Mouse (Mus musculus): ENCODE results near the gene Akr1b3. TPM values are rescaled to one million over a fixed set of nuclear protein-coding genes. Genes with fewer than 3 reads are reported as not detected.

The Akr1b3 gene
- polyA plus RNA-seq, 1 experiment from 2014 or later = 242 TPM

DNA sequence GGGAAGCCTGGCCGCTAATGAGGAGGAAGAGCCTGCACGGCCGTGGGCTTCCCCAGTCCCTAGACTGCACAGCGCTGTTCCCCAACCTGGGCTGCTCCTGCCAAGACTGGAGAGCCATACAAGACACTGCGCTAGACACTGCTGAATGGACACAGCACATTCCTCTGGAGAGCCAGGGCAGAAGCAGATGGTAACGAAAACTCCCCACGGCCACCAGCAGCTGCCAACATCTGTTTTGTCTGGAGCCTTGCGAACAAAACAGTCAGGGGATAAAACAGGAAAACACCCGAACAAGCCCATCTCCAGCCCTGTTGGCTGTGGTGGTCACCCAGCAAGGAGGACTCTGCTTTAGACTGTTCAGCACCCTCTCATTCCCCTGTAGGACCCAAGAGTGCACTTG, 3.9 kb downstream of the Akr1b3 start:
- Histone ChIP-seq H3K27ac (replicated peaks) (no peak overlapping the region), H3K36me3 (replicated peaks) (peaks cover 57% of the 10 kb centered on the region), H3K4me1 (peaks cover 22% of the 10 kb centered on the region), H3K4me3 (no peak overlapping the region), H3K27me3 (replicated peaks; ENCODE audit: low read depth, poor library complexity, severe bottlenecking) (peaks cover 3% of the 10 kb centered on the region; the same call in 1 of the 2 replicates), H3K9me3 (no peaks in the 10 kb centered on the region)
- DNase-seq (ENCODE audit: low spot score) = no peak
- 83% methylated on average over 9 of the region's 9 CpGs for WGBS

DNA sequence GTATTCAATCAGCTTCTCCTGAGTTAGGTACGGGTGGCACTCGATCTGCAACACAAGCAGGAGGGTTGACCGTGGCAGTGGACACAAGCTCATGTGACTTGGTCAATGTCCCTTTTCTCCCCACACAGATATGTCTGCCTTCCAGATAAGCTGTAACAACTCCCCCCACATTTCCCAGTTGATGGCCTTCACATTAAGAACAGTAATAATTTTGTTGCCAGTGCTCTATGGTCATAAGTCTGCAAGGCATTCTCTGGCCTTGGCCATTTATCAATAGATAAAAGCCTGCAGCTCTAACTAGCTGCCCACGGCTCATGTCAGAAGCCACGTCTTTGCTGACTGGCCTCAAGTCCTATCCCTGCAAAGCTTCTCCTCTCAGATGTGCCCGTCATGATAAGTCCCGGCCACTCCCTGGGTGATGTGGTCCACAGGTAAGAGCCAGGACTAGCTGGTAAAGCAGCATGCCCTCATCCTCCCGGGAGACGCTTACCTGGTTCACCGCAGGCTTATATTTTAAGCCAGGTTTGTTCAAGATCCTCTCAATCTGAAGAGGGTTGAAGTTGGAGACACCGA, 7.2 kb downstream of the Akr1b3 start:
- H3K4me3 ChIP-seq = no peak overlapping the region
- no peaks in the 10 kb centered on the region for H3K27me3 ChIP-seq (replicated peaks; ENCODE audit: low read depth, poor library complexity, severe bottlenecking)
- peaks cover 2% of the 10 kb centered on the region; the same call in 1 of the 2 replicates for H3K4me1 ChIP-seq
- no peak for DNase-seq (ENCODE audit: low spot score)
- H3K27ac ChIP-seq (replicated peaks) = no peak overlapping the region
- WGBS = 94% methylated on average over 11 of the region's 11 CpGs
- H3K9me3 ChIP-seq = no peaks in the 10 kb centered on the region
- H3K36me3 ChIP-seq (replicated peaks) = peaks cover 90% of the 10 kb centered on the region

DNA sequence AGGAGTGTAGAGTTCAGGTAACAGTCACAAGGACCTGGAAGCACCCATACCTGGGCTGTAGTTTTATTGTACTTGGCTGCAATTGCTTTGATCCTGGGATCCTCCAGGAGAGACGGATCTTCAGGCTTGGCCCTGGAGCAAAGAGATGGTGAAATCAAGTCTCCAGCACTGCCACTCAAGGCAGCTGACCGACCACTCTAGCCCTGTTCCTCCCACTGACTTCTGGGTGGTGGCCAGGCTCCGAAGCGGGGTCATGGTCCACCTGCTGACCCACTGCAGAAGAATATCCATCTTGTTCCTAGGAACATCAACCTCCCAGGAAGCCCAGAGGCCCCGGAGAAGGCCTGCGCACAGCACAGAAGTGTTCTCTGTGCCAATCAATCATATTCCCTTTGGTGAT, 7.8 kb downstream of the Akr1b3 start:
- no peaks in the 10 kb centered on the region for H3K9me3 ChIP-seq
- H3K27ac ChIP-seq (replicated peaks) = no peak overlapping the region
- no peaks in the 10 kb centered on the region for H3K27me3 ChIP-seq (replicated peaks; ENCODE audit: low read depth, poor library complexity, severe bottlenecking)
- peaks cover 96% of the 10 kb centered on the region for H3K36me3 ChIP-seq (replicated peaks)
- H3K4me1 ChIP-seq = no peaks in the 10 kb centered on the region
- WGBS = 95% methylated on average over 6 of the region's 6 CpGs
- H3K4me3 ChIP-seq = no peak overlapping the region
- DNase-seq (ENCODE audit: low spot score) = no peak

DNA sequence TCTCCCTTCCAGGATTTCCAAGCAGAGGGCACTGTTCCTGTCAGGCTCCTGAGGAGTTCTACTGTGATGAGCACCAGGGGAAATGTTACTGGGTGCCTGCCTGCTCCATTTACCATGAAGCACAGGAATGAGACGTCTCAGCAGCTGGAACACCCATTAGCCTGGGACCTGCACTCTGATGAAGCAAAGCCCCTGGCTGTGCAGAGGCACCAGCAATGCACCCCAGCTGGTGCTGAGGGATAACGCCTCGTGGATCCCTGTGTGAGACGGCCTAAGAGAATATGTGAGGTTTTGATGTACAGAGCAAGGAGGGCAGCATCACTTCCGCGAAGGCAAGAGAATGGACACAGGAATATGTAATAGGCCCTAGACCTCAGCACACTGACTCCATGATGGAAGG, 10.5 kb downstream of the Akr1b3 start:
- peaks cover 88% of the 10 kb centered on the region for H3K36me3 ChIP-seq (replicated peaks)
- H3K4me1 ChIP-seq = no peaks in the 10 kb centered on the region
- no peak for DNase-seq (ENCODE audit: low spot score)
- no peaks in the 10 kb centered on the region for H3K27me3 ChIP-seq (replicated peaks; ENCODE audit: low read depth, poor library complexity, severe bottlenecking)
- H3K27ac ChIP-seq (replicated peaks) = no peak overlapping the region
- WGBS = 94% methylated on average over 6 of the region's 6 CpGs
- no peak overlapping the region for H3K4me3 ChIP-seq
- H3K9me3 ChIP-seq = no peaks in the 10 kb centered on the region

DNA sequence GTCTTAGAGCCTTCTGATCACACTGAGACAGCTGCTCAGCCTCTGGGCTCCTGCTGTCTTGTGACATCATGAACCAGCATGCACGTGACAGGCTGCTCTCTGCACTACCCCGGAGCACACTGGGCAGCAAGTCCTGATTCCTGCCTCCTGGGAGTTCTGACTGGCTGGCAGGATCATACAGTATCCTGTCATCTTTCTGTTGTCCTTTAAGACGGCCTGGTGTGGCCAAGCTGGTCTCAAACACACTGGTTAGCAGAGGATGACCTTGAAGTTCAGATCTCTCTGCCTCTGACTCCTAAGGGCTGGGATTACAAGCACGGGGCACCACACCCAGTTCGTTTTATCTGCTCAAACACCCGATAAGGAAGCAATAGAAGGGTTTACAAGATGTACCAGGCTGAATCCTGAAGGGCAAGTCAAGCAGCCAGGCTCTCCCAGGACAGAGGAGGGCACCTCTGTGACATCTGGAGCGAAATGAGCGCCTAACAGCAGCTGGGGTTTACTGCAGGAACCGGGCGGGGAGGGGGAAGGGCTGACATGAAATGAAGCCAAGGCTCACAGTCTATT, 12.5 kb downstream of the Akr1b3 start:
- no peak for DNase-seq (ENCODE audit: low spot score)
- H3K36me3 ChIP-seq (replicated peaks) = peaks cover 68% of the 10 kb centered on the region

DNA sequence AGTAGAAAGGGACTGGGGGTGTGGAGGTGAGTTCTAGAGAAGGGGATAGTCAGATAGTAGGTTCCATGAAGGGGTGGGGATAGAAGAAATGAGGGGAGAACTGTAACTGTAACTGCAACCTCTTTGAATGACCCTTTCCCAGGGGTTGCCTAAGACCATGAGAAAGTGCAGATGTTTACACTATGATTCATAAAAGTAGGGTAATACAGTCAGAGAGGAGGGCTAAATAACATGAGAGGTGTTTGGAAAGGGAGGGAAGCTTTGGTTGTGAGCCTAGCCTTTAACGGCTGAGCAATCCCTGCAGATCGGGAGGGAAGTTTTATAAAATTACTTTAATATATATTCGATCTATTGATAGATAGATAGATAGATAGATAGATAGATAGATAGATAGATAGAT, 20.2 kb downstream of the Akr1b3 start:
- Histone ChIP-seq H3K27me3 (replicated peaks; ENCODE audit: low read depth, poor library complexity, severe bottlenecking) (no peaks in the 10 kb centered on the region), H3K9me3 (no peaks in the 10 kb centered on the region), H3K27ac (replicated peaks) (no peak overlapping the region), H3K4me3 (no peak overlapping the region), H3K36me3 (replicated peaks) (no peaks in the 10 kb centered on the region), H3K4me1 (peaks cover 8% of the 10 kb centered on the region)
- DNase-seq (ENCODE audit: low spot score) = no peak
- 96% methylated on average over 3 of the region's 3 CpGs for WGBS

More for the DNA sequence above, 12.5 kb downstream of the Akr1b3 start:
- H3K9me3 ChIP-seq = no peaks in the 10 kb centered on the region
- H3K4me3 ChIP-seq = no peak overlapping the region
- H3K27ac ChIP-seq (replicated peaks) = no peak overlapping the region
- 85% methylated on average over 10 of the region's 10 CpGs for WGBS
- H3K27me3 ChIP-seq (replicated peaks; ENCODE audit: low read depth, poor library complexity, severe bottlenecking) = no peaks in the 10 kb centered on the region
- no peaks in the 10 kb centered on the region for H3K4me1 ChIP-seq

DNA sequence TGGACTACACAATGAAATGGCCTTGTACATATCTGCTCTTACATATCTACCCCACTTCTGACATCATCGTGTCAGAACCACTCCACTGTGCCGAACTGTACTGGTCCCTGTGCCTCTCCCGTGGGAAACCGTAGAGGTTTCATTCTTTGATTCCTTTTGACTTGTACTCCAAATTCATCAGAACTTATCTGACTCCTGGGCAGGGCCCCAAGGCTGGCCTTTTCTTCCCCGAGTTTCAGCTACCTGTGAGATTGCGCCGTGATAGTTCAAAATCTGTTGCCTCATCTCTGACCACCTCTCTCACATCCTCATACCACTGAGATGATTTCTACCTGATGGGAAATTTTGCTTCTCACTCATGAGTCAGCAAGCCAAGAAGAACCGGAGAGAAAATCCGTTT, 21.8 kb downstream of the Akr1b3 start:
- Histone ChIP-seq H3K27ac (replicated peaks) (no peak overlapping the region), H3K9me3 (no peaks in the 10 kb centered on the region), H3K4me1 (peaks cover 8% of the 10 kb centered on the region), H3K4me3 (no peak overlapping the region), H3K27me3 (replicated peaks; ENCODE audit: low read depth, poor library complexity, severe bottlenecking) (no peaks in the 10 kb centered on the region), H3K36me3 (replicated peaks) (no peaks in the 10 kb centered on the region)
- DNase-seq (ENCODE audit: low spot score) = no peak
- WGBS = 87% methylated on average over 9 of the region's 9 CpGs

DNA sequence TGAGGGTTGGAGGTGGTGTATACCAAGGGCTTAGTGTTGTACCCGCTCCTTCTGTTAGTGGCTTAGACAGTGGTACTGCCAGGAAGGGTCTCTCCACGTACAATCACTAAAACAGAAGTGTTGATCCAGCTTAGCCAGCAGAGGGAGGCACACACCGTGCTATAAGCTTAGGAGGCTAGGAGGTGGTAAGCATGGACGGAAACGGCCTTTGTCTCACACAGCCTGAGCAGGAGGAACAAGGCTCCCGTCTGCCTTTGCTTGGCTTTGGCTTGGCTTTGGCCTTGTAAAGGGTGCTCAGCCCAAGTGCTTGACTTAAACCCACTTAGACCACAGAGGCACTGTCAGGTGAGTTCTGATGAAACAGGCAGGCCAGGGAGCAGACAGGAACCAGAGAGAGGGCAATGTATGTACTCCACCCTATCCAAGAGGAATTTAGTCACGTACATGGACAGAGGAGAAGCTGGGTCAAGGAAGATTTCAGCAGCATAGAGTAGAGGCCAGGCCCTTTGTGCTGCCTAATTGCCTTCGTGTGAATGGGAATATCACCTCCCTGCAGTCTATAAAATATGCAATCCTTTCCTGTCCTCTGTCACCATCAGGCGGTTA, 24.3 kb downstream of the Akr1b3 start:
- 33% methylated on average over 9 of the region's 9 CpGs for WGBS
- Histone ChIP-seq H3K9me3 (no peaks in the 10 kb centered on the region), H3K4me3 (no peak overlapping the region), H3K4me1 (peaks cover 8% of the 10 kb centered on the region), H3K27ac (replicated peaks) (peak overlapping the region; percentile 79), H3K27me3 (replicated peaks; ENCODE audit: low read depth, poor library complexity, severe bottlenecking) (no peaks in the 10 kb centered on the region), H3K36me3 (replicated peaks) (no peaks in the 10 kb centered on the region)
- DNase-seq (ENCODE audit: low spot score) = peak; percentile 81

DNA sequence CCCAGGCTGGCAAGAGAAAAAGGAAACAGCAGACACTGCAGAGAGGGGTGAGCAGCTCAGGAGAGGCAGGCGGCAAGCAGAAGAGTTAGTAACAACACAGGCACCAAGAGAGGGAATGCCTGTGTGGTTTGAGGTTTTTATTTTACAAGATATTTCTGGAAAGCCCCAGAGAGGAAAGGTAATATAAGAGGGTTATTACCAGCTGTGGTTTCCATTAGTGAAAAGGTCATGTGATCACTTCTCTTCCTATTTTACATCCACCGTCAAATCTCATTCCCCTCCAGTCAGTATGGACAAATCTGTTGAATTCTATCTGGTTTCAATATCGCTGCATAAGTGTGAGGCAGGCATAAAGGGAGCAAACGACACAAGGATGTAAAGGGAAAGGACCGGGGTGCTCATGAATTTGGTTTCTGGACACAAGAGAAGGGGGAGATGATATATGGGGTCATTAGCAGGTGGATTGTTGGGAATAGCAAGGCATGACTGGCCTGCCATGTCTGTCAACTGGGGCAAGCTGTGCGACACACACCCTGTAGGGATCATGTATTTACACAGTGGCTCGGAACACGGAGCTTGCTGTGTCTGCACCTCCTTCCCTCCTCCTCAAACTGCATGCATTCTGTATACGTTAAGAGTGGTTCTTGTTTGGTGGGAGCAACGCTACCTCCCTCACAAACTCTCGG, 24.9 kb downstream of the Akr1b3 start:
- Histone ChIP-seq H3K27ac (replicated peaks) (no peak overlapping the region), H3K27me3 (replicated peaks; ENCODE audit: low read depth, poor library complexity, severe bottlenecking) (no peaks in the 10 kb centered on the region), H3K36me3 (replicated peaks) (no peaks in the 10 kb centered on the region), H3K4me1 (peaks cover 8% of the 10 kb centered on the region), H3K9me3 (no peaks in the 10 kb centered on the region), H3K4me3 (no peak overlapping the region)
- DNase-seq (ENCODE audit: low spot score) = no peak
- WGBS = 71% methylated on average over 11 of the region's 11 CpGs

DNA sequence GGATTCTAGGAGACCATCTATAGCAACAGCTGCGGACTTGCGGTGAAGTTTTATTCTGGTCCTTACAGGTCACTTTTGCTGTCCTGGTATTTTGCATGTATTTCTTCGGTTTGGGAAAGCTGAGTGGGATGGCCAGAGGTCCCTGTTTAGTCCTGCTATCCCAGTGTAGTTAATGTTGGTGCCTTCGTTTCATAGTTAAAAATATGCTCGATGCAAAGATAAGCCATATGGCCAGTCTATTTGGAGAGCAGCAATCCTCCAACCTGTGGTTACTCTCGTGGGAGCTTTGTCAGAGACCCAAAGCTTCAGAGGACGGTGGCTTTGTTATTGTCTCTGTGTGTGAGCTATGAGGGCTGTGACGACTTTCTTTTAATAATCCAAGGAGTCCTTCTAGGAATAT, 26.6 kb downstream of the Akr1b3 start:
- Histone ChIP-seq H3K4me3 (no peak overlapping the region), H3K36me3 (replicated peaks) (no peaks in the 10 kb centered on the region), H3K9me3 (no peaks in the 10 kb centered on the region), H3K4me1 (peaks cover 8% of the 10 kb centered on the region), H3K27ac (replicated peaks) (no peak overlapping the region), H3K27me3 (replicated peaks; ENCODE audit: low read depth, poor library complexity, severe bottlenecking) (no peaks in the 10 kb centered on the region)
- no peak for DNase-seq (ENCODE audit: low spot score)
- WGBS = 84% methylated on average over 8 of the region's 8 CpGs

DNA sequence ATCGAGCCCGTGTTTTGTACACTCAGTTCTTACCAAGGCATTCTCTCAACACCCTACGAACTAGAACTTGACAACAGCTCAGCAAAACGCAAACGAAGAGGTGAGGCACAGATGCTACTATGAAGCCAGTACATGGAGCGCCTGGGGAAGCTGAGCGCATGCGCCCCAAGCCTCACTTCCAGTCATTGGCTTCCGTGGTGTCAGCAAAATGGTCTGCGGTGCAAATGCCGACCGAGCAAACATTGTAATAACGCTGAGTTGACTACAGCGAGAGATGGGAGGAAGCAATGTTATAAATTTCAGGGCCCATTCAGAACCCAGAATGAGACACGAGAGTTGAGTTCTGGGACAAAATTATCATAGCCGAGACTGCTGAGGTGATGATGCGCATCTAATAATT, 27.2 kb downstream of the Akr1b3 start:
- Histone ChIP-seq H3K27ac (replicated peaks) (no peak overlapping the region), H3K9me3 (no peaks in the 10 kb centered on the region), H3K36me3 (replicated peaks) (no peaks in the 10 kb centered on the region), H3K4me1 (peaks cover 8% of the 10 kb centered on the region), H3K4me3 (no peak overlapping the region), H3K27me3 (replicated peaks; ENCODE audit: low read depth, poor library complexity, severe bottlenecking) (no peaks in the 10 kb centered on the region)
- 92% methylated on average over 17 of the region's 17 CpGs for WGBS
- DNase-seq (ENCODE audit: low spot score) = no peak

DNA sequence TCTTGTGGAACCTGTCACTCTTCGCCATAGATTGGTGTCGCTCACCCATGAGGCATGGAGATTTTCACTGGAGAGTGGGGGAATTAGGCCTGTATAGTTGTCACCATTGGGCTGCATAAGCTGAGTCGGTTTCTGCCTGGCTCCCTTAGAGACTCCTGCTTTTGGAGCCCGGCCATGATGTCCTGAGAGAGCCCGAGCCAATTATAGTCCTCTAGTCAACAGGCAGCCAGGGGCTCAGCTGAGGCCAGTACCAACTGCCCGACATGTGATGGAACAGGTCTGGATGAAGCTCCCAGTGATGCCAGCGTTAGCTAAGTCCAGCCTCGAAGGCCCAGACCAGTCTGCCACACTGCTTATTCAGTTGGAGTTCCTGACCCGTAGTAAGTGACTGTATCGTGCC, 29.2 kb downstream of the Akr1b3 start:
- H3K27ac ChIP-seq (replicated peaks) = no peak overlapping the region
- no peak for DNase-seq (ENCODE audit: low spot score)
- H3K9me3 ChIP-seq = no peaks in the 10 kb centered on the region
- 88% methylated on average over 10 of the region's 10 CpGs for WGBS
- no peaks in the 10 kb centered on the region for H3K27me3 ChIP-seq (replicated peaks; ENCODE audit: low read depth, poor library complexity, severe bottlenecking)
- no peaks in the 10 kb centered on the region for H3K36me3 ChIP-seq (replicated peaks)
- peaks cover 6% of the 10 kb centered on the region for H3K4me1 ChIP-seq
- H3K4me3 ChIP-seq = no peak overlapping the region

DNA sequence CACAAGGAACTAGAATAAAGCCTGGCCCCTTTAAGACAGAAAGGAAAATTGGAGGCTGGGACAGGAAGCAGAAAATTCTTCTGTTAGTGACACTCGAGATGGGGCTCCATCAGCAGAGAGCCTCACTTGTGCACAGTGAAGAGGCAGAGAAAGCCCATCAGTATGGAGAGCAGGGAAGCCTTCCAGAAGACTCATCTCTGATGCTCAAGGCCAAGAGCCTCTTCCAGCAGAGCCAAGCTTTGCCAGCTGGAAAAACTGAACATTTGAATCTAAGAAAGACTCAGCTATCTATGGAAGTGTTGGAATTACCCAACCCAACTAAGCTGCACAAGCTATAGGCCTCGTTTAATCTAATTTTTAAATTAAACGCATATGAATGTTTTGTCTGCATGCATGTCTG, 30.4 kb downstream of the Akr1b3 start:
- no peaks in the 10 kb centered on the region for H3K36me3 ChIP-seq (replicated peaks)
- H3K27ac ChIP-seq (replicated peaks) = no peak overlapping the region
- H3K4me3 ChIP-seq = no peak overlapping the region
- 75% methylated on average over 3 of the region's 3 CpGs for WGBS
- no peak for DNase-seq (ENCODE audit: low spot score)
- H3K9me3 ChIP-seq = no peaks in the 10 kb centered on the region
- no peaks in the 10 kb centered on the region for H3K27me3 ChIP-seq (replicated peaks; ENCODE audit: low read depth, poor library complexity, severe bottlenecking)
- H3K4me1 ChIP-seq = no peaks in the 10 kb centered on the region

All from embryonic facial prominence, embryonic 10.5 days (tissue).